12 mouse cellular contexts compared by ENCODE assay signal in the genomic region with DNA sequence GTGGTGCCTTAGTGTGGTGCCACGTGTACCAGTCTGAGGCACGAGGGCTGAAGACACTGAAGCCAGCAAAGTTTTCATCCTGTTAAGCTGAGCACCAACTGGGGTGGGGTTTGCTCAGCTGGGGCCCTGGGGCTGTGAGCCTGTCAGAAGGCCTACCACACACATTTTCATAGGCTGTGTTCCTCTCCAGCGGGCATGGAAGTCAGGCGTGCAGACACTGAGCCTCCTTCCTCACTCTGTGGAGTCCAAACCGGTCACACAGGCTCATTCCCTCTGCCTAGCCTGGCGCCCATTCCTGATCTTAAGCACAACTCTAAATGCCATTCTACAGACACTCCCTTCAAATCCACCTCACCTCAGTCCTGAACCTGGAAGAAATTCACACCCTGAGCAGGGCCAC. TPM values are rescaled to one million over a fixed set of nuclear protein-coding genes. Genes with fewer than 3 reads are reported as not detected.
DNase-seq lines count a peak whose midpoint lies in the region; ATAC-seq lines count a peak whose summit lies in the region.
"Had no signal": no experiment of that assay in that cellular context is flagged by ENCODE, and none has a peak within 500 bp of the region (broad histone marks: within the 10 kb centered on the region; RNA-seq: fewer than 3 reads in every experiment).

No protein-coding gene starts in this region.

- no peak for DNase-seq in forebrain, embryonic 10.5 days (ENCODE audit: extremely low spot score, low spot score)
- peak; percentile 61 to 70 for DNase-seq in lung, adult 18-20 months
- no peak for DNase-seq in lung, postnatal 10 days
- no peak for DNase-seq in left cerebral cortex, postnatal 10 days (ENCODE audit: extremely low spot score in 1 of 2, low spot score in 2 of 2)
- DNase-seq in frontal cortex, postnatal 10 days (ENCODE audit: low spot score in 2 of 2): no peak

- H3K4me1 ChIP-seq in forebrain, embryonic 10.5 days: peaks cover 21% of the 10 kb centered on the region
- peaks cover 10% of the 10 kb centered on the region for H3K4me1 ChIP-seq in forebrain, embryonic 13.5 days
- peaks cover 9% of the 10 kb centered on the region; the same call in 1 of the 2 replicates for H3K4me1 ChIP-seq in limb, embryonic 13.5 days
- peaks cover 14% of the 10 kb centered on the region for H3K4me1 ChIP-seq in neural tube, embryonic 15.5 days

- no peak overlapping the region for H3K4me3 ChIP-seq in forebrain, embryonic 10.5 days
- H3K4me3 ChIP-seq in forebrain, embryonic 13.5 days: no peak overlapping the region
- no peak overlapping the region for H3K4me3 ChIP-seq in limb, embryonic 13.5 days
- no peak overlapping the region for H3K4me3 ChIP-seq in neural tube, embryonic 15.5 days (replicated peaks)

- ATAC-seq in forebrain, embryonic 13.5 days: no peak
- no peak for ATAC-seq in limb, embryonic 13.5 days (ENCODE audit: low FRiP score, low read depth)
- ATAC-seq in neural tube, embryonic 15.5 days (ENCODE audit: low FRiP score): peak; percentile 7; the same call in 1 of the 2 replicates

- H3K27me3 ChIP-seq in forebrain, embryonic 10.5 days (ENCODE audit: poor library complexity, severe bottlenecking): peaks cover 62% of the 10 kb centered on the region
- H3K27me3 ChIP-seq in forebrain, embryonic 13.5 days: peaks cover 13% of the 10 kb centered on the region; the same call in 1 of the 2 replicates
- H3K27me3 ChIP-seq in limb, embryonic 13.5 days: peaks cover 17% of the 10 kb centered on the region
- H3K27me3 ChIP-seq in neural tube, embryonic 15.5 days (replicated peaks): no peaks in the 10 kb centered on the region; the same call in 1 of the 2 replicates

- no peaks in the 10 kb centered on the region for H3K9me3 ChIP-seq in forebrain, embryonic 10.5 days
- H3K9me3 ChIP-seq in forebrain, embryonic 13.5 days (replicated peaks): no peaks in the 10 kb centered on the region
- H3K9me3 ChIP-seq in limb, embryonic 13.5 days: no peaks in the 10 kb centered on the region
- H3K9me3 ChIP-seq in neural tube, embryonic 15.5 days (replicated peaks): no peaks in the 10 kb centered on the region
- H3K9me3 ChIP-seq: G1E; megakaryocyte, embryonic 14.5 days had no signal

- 72% methylated on average over 6 of the region's 6 CpGs for WGBS in forebrain, embryonic 10.5 days
- 77% methylated on average over 6 of the region's 6 CpGs for WGBS in forebrain, embryonic 13.5 days
- 68% methylated on average over 6 of the region's 6 CpGs for WGBS in limb, embryonic 13.5 days
- 78% methylated on average over 6 of the region's 6 CpGs for WGBS in neural tube, embryonic 15.5 days

- intact Hi-C loops in left cerebral cortex, postnatal 10 days (cut with DNase I): loop anchor here (5.0 kb wide), 2 partner anchors 84 to 91 kb away; no protein-coding TSS in a partner anchor

- peak overlapping the region; percentile 71; the same call in 1 of the 2 replicates for H3K27ac ChIP-seq in forebrain, embryonic 10.5 days
- H3K27ac ChIP-seq in forebrain, embryonic 13.5 days: no peak overlapping the region
- H3K27ac ChIP-seq in limb, embryonic 13.5 days: no peak overlapping the region
- H3K27ac ChIP-seq in neural tube, embryonic 15.5 days (replicated peaks): no peak overlapping the region

- no peaks in the 10 kb centered on the region for H3K36me3 ChIP-seq in forebrain, embryonic 10.5 days (replicated peaks)
- H3K36me3 ChIP-seq in forebrain, embryonic 13.5 days (ENCODE audit: poor library complexity, severe bottlenecking): no peaks in the 10 kb centered on the region
- no peaks in the 10 kb centered on the region for H3K36me3 ChIP-seq in limb, embryonic 13.5 days
- H3K36me3 ChIP-seq in neural tube, embryonic 15.5 days: no peaks in the 10 kb centered on the region
- H3K36me3 ChIP-seq: G1E had no signal

- no peak overlapping the region for H3K9ac ChIP-seq in forebrain, embryonic 13.5 days
- no peak overlapping the region for H3K9ac ChIP-seq in limb, embryonic 13.5 days
- peak overlapping the region; percentile 23; the same call in 1 of the 2 replicates for H3K9ac ChIP-seq in neural tube, embryonic 15.5 days (replicated peaks)

- H3K4me2 ChIP-seq in forebrain, embryonic 13.5 days: no peak overlapping the region
- H3K4me2 ChIP-seq in limb, embryonic 13.5 days (replicated peaks): peak overlapping the region; percentile 62
- no peak overlapping the region for H3K4me2 ChIP-seq in neural tube, embryonic 15.5 days

RNA-seq across cellular contexts. Expression of a gene that starts 8.3 kb away (rescaled TPM):
- 0.14 and 0.36 TPM in 2 replicates for polyA plus RNA-seq in forebrain, embryonic 10.5 days (2016; fragmentation: Nextera tagmentation; extraction: Ambion mirVana)
- polyA plus RNA-seq in forebrain, embryonic 13.5 days (2015; fragmentation: Nextera tagmentation; extraction: Ambion mirVana): 3.3 and 4.6 TPM in 2 replicates
- polyA plus RNA-seq in limb, embryonic 13.5 days (2015; fragmentation: Nextera tagmentation; extraction: Ambion mirVana): 2.8 and 3.2 TPM in 2 replicates
- 23.8 and 28.8 TPM in 2 replicates for polyA plus RNA-seq in neural tube, embryonic 15.5 days (2015; fragmentation: Nextera tagmentation; extraction: Ambion mirVana)
- 100 to 1,000 TPM; 154 to 165 TPM for total RNA-seq in left cerebral cortex, postnatal 10 days (2021)
- total RNA-seq: neutrophil, adult 5-6 weeks had no signal
- polyA plus RNA-seq: G1E had no signal

RNA-seq across cellular contexts. Expression of a gene that starts 46.3 kb away (rescaled TPM):
- polyA plus RNA-seq in forebrain, embryonic 10.5 days (2016; fragmentation: Nextera tagmentation; extraction: Ambion mirVana): not detected in 2 replicates
- polyA plus RNA-seq in forebrain, embryonic 13.5 days (2015; fragmentation: Nextera tagmentation; extraction: Ambion mirVana): not detected in 2 replicates
- 171 and 190 TPM in 2 replicates for polyA plus RNA-seq in limb, embryonic 13.5 days (2015; fragmentation: Nextera tagmentation; extraction: Ambion mirVana)
- 7.1 and 9.9 TPM in 2 replicates for polyA plus RNA-seq in neural tube, embryonic 15.5 days (2015; fragmentation: Nextera tagmentation; extraction: Ambion mirVana)
- not detected for total RNA-seq in left cerebral cortex, postnatal 10 days (2021)
- total RNA-seq: G1E; heart, postnatal 25 days; neutrophil, adult 5-6 weeks had no signal
- polyA plus RNA-seq: G1E had no signal

RNA-seq across cellular contexts. Expression of a gene that starts 50.3 kb away (rescaled TPM):
- 0.46 and 0.65 TPM in 2 replicates for polyA plus RNA-seq in forebrain, embryonic 10.5 days (2016; fragmentation: Nextera tagmentation; extraction: Ambion mirVana)
- not detected in 2 replicates for polyA plus RNA-seq in forebrain, embryonic 13.5 days (2015; fragmentation: Nextera tagmentation; extraction: Ambion mirVana)
- polyA plus RNA-seq in limb, embryonic 13.5 days (2015; fragmentation: Nextera tagmentation; extraction: Ambion mirVana): 89.8 and 93.2 TPM in 2 replicates
- polyA plus RNA-seq in neural tube, embryonic 15.5 days (2015; fragmentation: Nextera tagmentation; extraction: Ambion mirVana): 2.7 and 4.4 TPM in 2 replicates
- not detected for total RNA-seq in left cerebral cortex, postnatal 10 days (2021)
- total RNA-seq: heart, postnatal 25 days; neutrophil, adult 5-6 weeks had no signal
- polyA plus RNA-seq: G1E had no signal

Comparison
In these comparisons a context has a peak if more than half of its experiments do, and no peak if none do; other contexts are left out.
1. DNase-seq: peak in lung, adult 18-20 months (2 of 2); none in forebrain, embryonic 10.5 days (single experiment), lung, postnatal 10 days (single experiment), left cerebral cortex, postnatal 10 days (0 of 2) and frontal cortex, postnatal 10 days (0 of 2).
2. RNA of a gene that starts 46.3 kb away (polyA plus RNA-seq): 171 to 190 TPM in limb, embryonic 13.5 days; 7.1 to 9.9 TPM in neural tube, embryonic 15.5 days, not detected in forebrain, embryonic 10.5 days and not detected in forebrain, embryonic 13.5 days; every median in the first group is over 10 times any median in the second.
3. RNA of a gene that starts 50.3 kb away (polyA plus RNA-seq): 89.8 to 93.2 TPM in limb, embryonic 13.5 days; 2.7 to 4.4 TPM in neural tube, embryonic 15.5 days, 0.46 to 0.65 TPM in forebrain, embryonic 10.5 days and not detected in forebrain, embryonic 13.5 days; every median in the first group is over 10 times any median in the second.